Comparison of ENCODE assay signal across 8 mouse cellular contexts in genomic region chr3:108571443-108572294, GRCm38 (mm10). TPM values are rescaled to one million over a fixed set of nuclear protein-coding genes. Genes with fewer than 3 reads are reported as not detected.
DNase-seq lines count a peak whose midpoint lies in the region; ATAC-seq lines count a peak whose summit lies in the region.

Gene Taf13, plus strand, starts transcription at chr3:108571698.

- DNase-seq in MN1 (ENCODE audit: low spot score) = peak; percentile 96
- DNase-seq in cerebellum, adult 9-10 months = peak; percentile 97
- DNase-seq in hindbrain, embryonic 11.5 days (ENCODE audit: low spot score) = peak; percentile 98
- DNase-seq in layer of hippocampus, postnatal 10 days (ENCODE audit: low spot score in 2 of 2) = peak; percentile 98
- DNase-seq in lung, postnatal 10 days = peak; percentile 98
- peak; percentile 95 for DNase-seq in ovary, postnatal 36 days (ENCODE audit: low spot score)
- DNase-seq in thymus, postnatal 25 days = peak; percentile 98

- peak; percentile 94 for ATAC-seq in frontal cortex, adult (ENCODE audit: low TSS enrichment)
- peak; percentile 94 for ATAC-seq in hindbrain, embryonic 11.5 days (ENCODE audit: low FRiP score)

- no peaks in the 10 kb centered on the region for H3K27me3 ChIP-seq in hindbrain, embryonic 11.5 days (ENCODE audit: control insufficient read depth, insufficient read depth, low read length)

- peak within 1 kb of the TSS; percentile 70 for H3K4me3 ChIP-seq in hindbrain, embryonic 11.5 days (ENCODE audit: low read depth, low read length)

- 3% methylated on average over 42 of the region's 42 CpGs for WGBS in hindbrain, embryonic 11.5 days

- H3K9ac ChIP-seq in hindbrain, embryonic 11.5 days (ENCODE audit: low read depth, low read length) = peak within 1 kb of the TSS; percentile 80

- H3K27ac ChIP-seq in hindbrain, embryonic 11.5 days (ENCODE audit: low read depth, low read length) = peak within 1 kb of the TSS; percentile 60

- peaks cover 3% of the 10 kb centered on the region; the same call in 1 of the 2 replicates for H3K4me1 ChIP-seq in hindbrain, embryonic 11.5 days (replicated peaks; ENCODE audit: control insufficient read depth, insufficient read depth, low read length)

- H3K36me3 ChIP-seq in hindbrain, embryonic 11.5 days (ENCODE audit: control insufficient read depth, insufficient read depth, low read length) = 0 out of 2 replicates have a peak, but pooled peaks cover 3% of the 10 kb centered on the region

- peak within 1 kb of the TSS; percentile 64 for H3K4me2 ChIP-seq in hindbrain, embryonic 11.5 days (replicated peaks; ENCODE audit: low read depth, low read length)

- H3K9me3 ChIP-seq in hindbrain, embryonic 11.5 days (ENCODE audit: control insufficient read depth, low read length) = no peaks in the 10 kb centered on the region

RNA-seq across cellular contexts. Expression of gene Taf13, which starts in this region (rescaled TPM):
- 84.8 and 88.2 TPM in 2 replicates for polyA plus RNA-seq in hindbrain, embryonic 11.5 days (2014; fragmentation: Nextera tagmentation; extraction: Ambion mirVana)
- 10 to 100 TPM; 33.1 to 33.2 TPM for total RNA-seq in layer of hippocampus, postnatal 10 days (2021)

Comparison
In these comparisons a context has a peak if more than half of its experiments do, and no peak if none do; other contexts are left out.
1. Peak in every context shown above with its lines: DNase-seq, ATAC-seq, H3K4me3 ChIP-seq and H3K27ac ChIP-seq.